Mouse (Mus musculus) heart, postnatal 0 days (tissue): ENCODE measurements around the gene Ncln.

ENCODE experiments used
- CTCF ChIP-seq: IDR thresholded peaks from 2 replicates; pipeline ENCODE4 v1.5.1; 2016; ENCODE audit warnings: antibody characterized with exemption, control low read depth, low read depth
- EP300 ChIP-seq: IDR thresholded peaks from 2 replicates; pipeline ENCODE4 v1.6.1; 2016; ENCODE audit warnings: antibody characterized with exemption, low read depth

GRCm38 (mm10) chr10:81492606-81493240 lies 3.5 kb downstream of the Ncln start:
- TF ChIP-seq EP300 (no peak), CTCF (no peak)
